Mouse (Mus musculus) kidney, postnatal 36 days (tissue): ENCODE measurements around the gene Rprd2.
"Not testable (repeated sequence)": the region's sequence is repeated elsewhere in the genome, so short reads cannot be mapped to it uniquely, and the experiment has no call there.

Experiments
- DNase-seq, 2 experiments: peaks; one replicate each; pipeline ENCODE4 v3.0.0; 2021 to 2022; ENCODE audit warnings: mixed read lengths in 2 of 2

The Rprd2 gene

GRCm38 (mm10) chr3:95816681-95817080, 2.0 kb downstream of the Rprd2 start:
- DNase-seq, result no peak

GRCm38 (mm10) chr3:95808384-95808783, 10.3 kb downstream of the Rprd2 start:
- no peak for DNase-seq

- DNase-seq, result not testable (repeated sequence)
Measured at GRCm38 (mm10) chr3:95807630-95808029, 11.0 kb downstream of the Rprd2 start.

- no peak for DNase-seq
Measured at GRCm38 (mm10) chr3:95806677-95807076, 12.0 kb downstream of the Rprd2 start.

GRCm38 (mm10) chr3:95803851-95804250, 14.8 kb downstream of the Rprd2 start:
- DNase-seq, result no peak

- no peak for DNase-seq
Measured at GRCm38 (mm10) chr3:95798756-95799155, 19.9 kb downstream of the Rprd2 start.

- no peak for DNase-seq
Measured at GRCm38 (mm10) chr3:95794299-95794698, 24.4 kb downstream of the Rprd2 start.

- DNase-seq, result no peak
Measured at GRCm38 (mm10) chr3:95793662-95794061, 25.0 kb downstream of the Rprd2 start.

- no peak for DNase-seq
Measured at GRCm38 (mm10) chr3:95785501-95785900, 33.2 kb downstream of the Rprd2 start.

GRCm38 (mm10) chr3:95771985-95772384, 46.7 kb downstream of the Rprd2 start:
- DNase-seq, result peak; percentile 17 to 54

- DNase-seq, result no peak
Measured at GRCm38 (mm10) chr3:95765534-95765933, 53.1 kb downstream of the Rprd2 start.

- no peak for DNase-seq
Measured at GRCm38 (mm10) chr3:95763811-95764210, 54.9 kb downstream of the Rprd2 start.

GRCm38 (mm10) chr3:95762961-95763360, 55.7 kb downstream of the Rprd2 start:
- DNase-seq, result no peak

- DNase-seq, result no peak
Measured at GRCm38 (mm10) chr3:95761771-95762170, 56.9 kb downstream of the Rprd2 start.

- DNase-seq, result no peak
Measured at GRCm38 (mm10) chr3:95760656-95761055, 58.0 kb downstream of the Rprd2 start.

- DNase-seq, result no peak
Measured at GRCm38 (mm10) chr3:95760106-95760505, 58.6 kb downstream of the Rprd2 start, which contains the start of gene Tars2. Tars2 (minus strand) TSS chr3:95760206.

GRCm38 (mm10) chr3:95758467-95759218, 60.0 kb downstream of the Rprd2 start:
- DNase-seq, result no peak

GRCm38 (mm10) chr3:95756808-95757207, 61.9 kb downstream of the Rprd2 start:
- DNase-seq, result no peak

- peak; percentile 95 to 98 for DNase-seq
Measured at GRCm38 (mm10) chr3:95754345-95755206, 64.1 kb downstream of the Rprd2 start.

- no peak for DNase-seq
Measured at GRCm38 (mm10) chr3:95752935-95753334, 65.7 kb downstream of the Rprd2 start.

- DNase-seq, result peak; percentile 77
Measured at GRCm38 (mm10) chr3:95740406-95740805, 78.3 kb downstream of the Rprd2 start.

GRCm38 (mm10) chr3:95739353-95740104, 79.1 kb downstream of the Rprd2 start, which contains the start of gene Ecm1:
Ecm1 (minus strand) TSS chr3:95739569.
- DNase-seq, result peak; percentile 66 to 72
